Mouse (Mus musculus) E14TG2a.4 (cell line): ENCODE data around the gene Gng7.

ENCODE experiments used
- CTCF ChIP-seq: conservative IDR thresholded peaks from 2 replicates; pipeline ENCODE4 v1.5.1; 2014; ENCODE audit warnings: low read length
- NANOG ChIP-seq: IDR thresholded peaks from 2 replicates; pipeline ENCODE4 v1.6.1; 2014; ENCODE audit warnings: borderline replicate concordance, low read length, mixed read lengths
- POU5F1 ChIP-seq: IDR thresholded peaks from 2 replicates; pipeline ENCODE4 v1.6.1; 2014; ENCODE audit warnings: low read length, borderline replicate concordance

GRCm38 (mm10) chr10:80956385-80956784 lies 58.4 kb downstream of the Gng7 start:
- TF ChIP-seq CTCF (no peak), POU5F1 (no peak), NANOG (no peak)
